Mouse (Mus musculus): Measurements from ENCODE around the gene Dazap1. TPM values are rescaled to one million over a fixed set of nuclear protein-coding genes. Genes with fewer than 3 reads are reported as not detected.

Dazap1 gene
- total and polyA plus RNA-seq, 3 experiments = 159 to 236 TPM; not detected in 1

DNA sequence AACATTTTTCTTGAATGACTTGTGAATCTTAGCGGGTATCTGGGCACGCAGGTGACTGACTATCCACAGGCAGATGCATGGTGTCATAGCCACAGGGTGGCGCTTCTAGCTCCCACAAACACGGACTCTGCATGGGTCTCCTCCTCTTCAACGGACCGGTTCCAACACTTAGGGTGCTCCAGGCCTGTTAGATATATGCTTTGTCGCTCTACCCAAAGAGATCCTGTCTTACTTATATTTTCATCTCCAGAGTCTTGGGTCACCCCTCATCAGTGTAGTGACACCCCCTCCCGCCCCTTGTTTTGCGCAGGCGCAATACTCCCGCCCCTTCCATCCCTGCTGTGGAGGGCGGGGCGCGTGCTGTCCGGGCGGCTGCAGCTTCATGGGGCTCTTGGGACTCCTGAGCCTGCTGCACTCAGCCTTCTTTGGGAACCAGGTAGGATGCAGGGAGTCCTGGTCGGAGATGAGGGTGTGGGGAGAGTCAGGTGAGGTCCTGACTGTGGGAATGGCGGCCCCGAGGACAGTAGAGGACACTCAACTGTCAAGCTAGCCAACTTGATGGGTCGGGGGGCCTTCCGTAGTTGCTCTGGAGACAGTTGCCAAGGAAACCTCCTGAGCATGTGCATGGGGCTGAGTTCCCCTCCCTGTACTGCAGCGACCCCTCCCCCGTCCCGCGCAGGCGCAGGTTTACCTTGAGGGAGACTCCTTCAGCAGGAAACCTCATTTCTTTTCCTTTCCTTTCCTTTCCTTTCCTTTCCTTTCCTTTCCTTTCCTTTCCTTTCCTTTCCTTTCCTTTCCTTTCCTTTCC is 34.5 kb downstream of the Dazap1 start, which contains the start of gene Apc2 (continued):
- no peak for TF ChIP-seq TCF12 (IDR thresholded peaks at IDR 0.05; ENCODE audit: low read depth, low read length)
- TF ChIP-seq CHD1 (IDR thresholded peaks at IDR 0.05; ENCODE audit: low read depth, low read length) = no peak
- no peak for TF ChIP-seq ZNF384 (IDR thresholded peaks at IDR 0.05; ENCODE audit: low read depth, low read length)
- TF ChIP-seq CTCF (IDR thresholded peaks at IDR 0.05 in 2 of 3, conservative IDR thresholded peaks at IDR 0.05 in 1 of 3; ENCODE audit: control insufficient read depth in 1 of 3, insufficient read depth in 1 of 3, low read depth in 2 of 3, low read length in 3 of 3, poor library complexity in 1 of 3, severe bottlenecking in 1 of 3) = peak; percentile 53 to 77 (median 76)
- no peak for TF ChIP-seq POLR2AphosphoS5 (IDR thresholded peaks at IDR 0.05; ENCODE audit: borderline replicate concordance, low read depth, low read length)
- no peak for TF ChIP-seq MEF2A (IDR thresholded peaks at IDR 0.05; ENCODE audit: extremely low read depth, insufficient replicate concordance, low read depth, low read length, poor library complexity, severe bottlenecking)
- no peak for TF ChIP-seq ETS1 (IDR thresholded peaks at IDR 0.05; ENCODE audit: low read depth, low read length)
- TF ChIP-seq NRF1 (IDR thresholded peaks at IDR 0.05; ENCODE audit: insufficient read depth, low read depth, low read length, poor library complexity, severe bottlenecking) = peak; percentile 53; the same call in 1 of the 2 replicates
- no peak for TF ChIP-seq MAX (IDR thresholded peaks at IDR 0.05; ENCODE audit: low read length)
- no peak for TF ChIP-seq ELF1 (IDR thresholded peaks at IDR 0.05; ENCODE audit: low read depth, low read length)
- no peak for TF ChIP-seq CHD2 (IDR thresholded peaks at IDR 0.05; ENCODE audit: low read length)
- no peak for TF ChIP-seq EP300 (IDR thresholded peaks at IDR 0.05; ENCODE audit: low read depth in 1 of 2, low read length in 2 of 2)
- no peak for TF ChIP-seq JUND (IDR thresholded peaks at IDR 0.05; ENCODE audit: low read depth, low read length)

DNA sequence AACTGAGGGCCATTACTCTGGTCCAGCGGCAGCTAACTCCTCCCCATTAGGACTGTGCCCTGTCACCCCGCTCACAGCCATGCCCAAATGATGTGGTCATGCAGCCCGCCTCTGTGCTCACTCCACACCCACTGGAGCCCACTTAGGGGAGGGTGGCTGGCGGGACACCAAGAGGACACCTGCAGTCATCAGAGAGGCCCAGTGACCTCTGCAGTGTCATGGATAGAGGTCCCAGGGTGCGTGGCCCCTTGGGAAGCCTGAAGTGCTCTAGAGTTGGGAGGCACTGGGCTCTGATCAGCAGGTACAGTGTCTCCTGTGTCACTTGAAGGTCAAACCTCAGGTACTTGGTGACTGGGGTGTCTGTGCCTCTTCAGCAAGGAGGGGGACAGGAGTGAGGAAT is 35.5 kb downstream of the Dazap1 start:
- DNase-seq (ENCODE audit: low read depth, low spot score) = no peak
- TF ChIP-seq TAL1 (IDR thresholded peaks at IDR 0.05; ENCODE audit: low read length) (no peak), POLR2AphosphoS5 (IDR thresholded peaks at IDR 0.05; ENCODE audit: borderline replicate concordance, low read depth, low read length) (no peak)
- Histone ChIP-seq H3K9me3 (replicated peaks; ENCODE audit: insufficient read depth, low read length) (no peaks in the 10 kb centered on the region), H3K27me3 (ENCODE audit: control insufficient read depth in 1 of 2, insufficient read depth in 2 of 2, low read length in 2 of 2) (no peaks in the 10 kb centered on the region), H3K4me3 (ENCODE audit: control insufficient read depth in 1 of 2, insufficient read depth in 1 of 2, low read depth in 2 of 2, low read length in 2 of 2) (no peak overlapping the region), H3K9ac (ENCODE audit: control insufficient read depth, low read depth, low read length, poor library complexity, severe bottlenecking) (no peak overlapping the region), H3K4me1 (ENCODE audit: control insufficient read depth in 1 of 2, insufficient read depth in 2 of 2, low read length in 2 of 2) (peaks cover 0 to 21% of the 10 kb centered on the region in 2 experiments; a peak in 2 of 4 replicates), H3K79me2 (ENCODE audit: control insufficient read depth, insufficient read depth, low read length, poor library complexity) (peaks cover 19% of the 10 kb centered on the region), H3K36me3 (ENCODE audit: control insufficient read depth in 1 of 2, insufficient read depth in 2 of 2, low read length in 2 of 2) (peaks cover 6 to 9% of the 10 kb centered on the region in 2 experiments; a peak in 3 of 4 replicates), H3K27ac (ENCODE audit: control insufficient read depth, low read depth, low read length) (no peak overlapping the region)

DNA sequence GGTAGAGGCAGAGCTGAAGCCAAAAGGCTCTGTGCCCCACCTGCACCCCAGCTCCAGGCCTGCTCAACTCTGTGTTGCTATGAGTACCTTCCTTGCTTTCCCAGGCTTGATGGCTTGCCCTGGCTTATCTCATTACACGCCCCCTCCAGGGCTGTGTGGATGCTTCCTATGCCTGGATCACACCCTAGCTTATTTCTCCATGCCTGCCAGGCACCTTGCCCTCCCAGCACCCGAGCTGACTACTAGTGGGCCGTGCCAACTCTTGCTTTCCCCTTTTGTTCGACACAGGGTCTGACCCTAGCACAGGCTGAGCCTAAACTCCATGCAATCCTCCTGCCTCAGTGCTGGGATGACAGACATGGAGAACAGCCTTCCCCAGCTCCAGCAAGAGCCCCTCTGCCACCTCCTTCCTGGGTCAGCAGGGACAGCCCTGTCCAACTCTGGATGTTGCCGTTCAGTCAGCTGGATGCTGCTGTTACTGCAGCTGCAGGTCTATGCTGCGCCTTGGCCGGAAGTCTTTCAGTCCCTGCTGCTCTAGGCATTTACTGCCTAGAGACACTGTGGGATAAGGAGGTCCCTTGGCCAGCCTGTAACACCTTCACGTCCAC is 36.3 kb downstream of the Dazap1 start:
- peaks cover 6 to 7% of the 10 kb centered on the region in 2 experiments; a peak in 3 of 4 replicates for H3K36me3 ChIP-seq (ENCODE audit: control insufficient read depth in 1 of 2, insufficient read depth in 2 of 2, low read length in 2 of 2)
- TF ChIP-seq POLR2AphosphoS5 (IDR thresholded peaks at IDR 0.05; ENCODE audit: borderline replicate concordance, low read depth, low read length) = 0 out of 2 replicates have a peak, but pooled peaks have one; percentile 27
- no peak for TF ChIP-seq TCF12 (IDR thresholded peaks at IDR 0.05; ENCODE audit: low read depth, low read length)
- TF ChIP-seq ZMIZ1 (IDR thresholded peaks at IDR 0.05; ENCODE audit: low read depth, low read length) = no peak
- no peak for TF ChIP-seq RAD21 (IDR thresholded peaks at IDR 0.05; ENCODE audit: low read depth, low read length)
- no peak for TF ChIP-seq ZC3H11A (IDR thresholded peaks at IDR 0.05; ENCODE audit: low read depth, low read length)
- H3K79me2 ChIP-seq (ENCODE audit: control insufficient read depth, insufficient read depth, low read length, poor library complexity) = peaks cover 15% of the 10 kb centered on the region
- peaks cover 0 to 19% of the 10 kb centered on the region in 2 experiments; a peak in 2 of 4 replicates for H3K4me1 ChIP-seq (ENCODE audit: control insufficient read depth in 1 of 2, insufficient read depth in 2 of 2, low read length in 2 of 2)
- H3K4me3 ChIP-seq (ENCODE audit: control insufficient read depth in 1 of 2, insufficient read depth in 1 of 2, low read depth in 2 of 2, low read length in 2 of 2) = no peak overlapping the region
- no peak overlapping the region for H3K27ac ChIP-seq (ENCODE audit: control insufficient read depth, low read depth, low read length)
- H3K9ac ChIP-seq (ENCODE audit: control insufficient read depth, low read depth, low read length, poor library complexity, severe bottlenecking) = no peak overlapping the region
- no peaks in the 10 kb centered on the region for H3K27me3 ChIP-seq (ENCODE audit: control insufficient read depth in 1 of 2, insufficient read depth in 2 of 2, low read length in 2 of 2)
- DNase-seq (ENCODE audit: low read depth, low spot score) = peak; percentile 33
- no peaks in the 10 kb centered on the region for H3K9me3 ChIP-seq (replicated peaks; ENCODE audit: insufficient read depth, low read length)

All from MEL (cell line).